Mouse (Mus musculus) MEL (cell line): ENCODE measurements around the gene Fbln1.

Source experiments
- E2F4 ChIP-seq: IDR thresholded peaks from 2 replicates; pipeline ENCODE4 v1.6.1; 2011; ENCODE audit warnings: low read depth, low read length, improper control_type of control experiment, borderline replicate concordance
- MEF2A ChIP-seq: IDR thresholded peaks from 2 replicates; pipeline ENCODE4 v1.6.1; 2014; ENCODE audit warnings: low read depth, mild to moderate bottlenecking, inconsistent platforms, low read length, improper control_type of control experiment; ENCODE audit not compliant: poor library complexity, insufficient replicate concordance, severe bottlenecking; ENCODE audit errors: extremely low read depth

DNA sequence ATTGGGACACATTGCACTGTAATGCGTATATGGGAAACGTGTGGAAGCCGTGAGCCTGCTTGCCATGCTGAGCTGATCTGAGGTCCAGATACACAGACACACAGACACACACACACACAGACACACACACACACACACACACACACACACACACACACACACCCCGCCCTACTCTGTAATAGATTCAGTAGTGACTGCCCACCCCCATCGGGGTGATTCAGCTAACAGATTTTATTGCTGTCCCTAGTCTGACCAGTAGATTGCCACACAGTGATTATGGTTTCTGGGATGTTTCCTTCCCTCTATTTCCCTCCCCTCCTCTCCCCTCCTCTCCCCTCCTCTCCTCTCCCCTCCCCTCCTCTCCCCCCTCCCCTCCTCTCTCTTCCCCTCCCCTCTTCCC lies 42.6 kb downstream of the Fbln1 start:
- no peak for TF ChIP-seq MEF2A
- no peak for TF ChIP-seq E2F4
